Mouse (Mus musculus): ENCODE measurements around the gene Thap3.

Gene Thap3

GRCm38 (mm10) chr4:152009076-152010051 is 20.6 kb upstream of the Thap3 start:
- peak in 1 of 2 experiments; percentile 80 for DNase-seq (ENCODE audit: low spot score in 2 of 2)

GRCm38 (mm10) chr4:152008622-152009075 is 19.9 kb upstream of the Thap3 start, which contains the start of gene Klhl21:
Klhl21 (plus strand) TSS chr4:152008803.
- peak; percentile 84 to 95 for DNase-seq (ENCODE audit: low spot score in 2 of 2)

GRCm38 (mm10) chr4:152008148-152008500 is 19.3 kb upstream of the Thap3 start:
- DNase-seq (ENCODE audit: low spot score in 2 of 2) = no peak

- no peak for DNase-seq (ENCODE audit: low spot score in 2 of 2)
These were observed 18.8 kb upstream of the Thap3 start for GRCm38 (mm10) chr4:152007481-152008147.

- DNase-seq (ENCODE audit: low spot score in 2 of 2) = no peak
These were observed 18.0 kb upstream of the Thap3 start for GRCm38 (mm10) chr4:152006812-152007211.

- no peak for DNase-seq (ENCODE audit: low spot score in 2 of 2)
These were observed 17.3 kb upstream of the Thap3 start for GRCm38 (mm10) chr4:152006137-152006536.

- DNase-seq (ENCODE audit: low spot score in 2 of 2) = no peak
These were observed 13.3 kb upstream of the Thap3 start for GRCm38 (mm10) chr4:152002063-152002462.

- DNase-seq (ENCODE audit: low spot score in 2 of 2) = no peak
These were observed 12.5 kb upstream of the Thap3 start for GRCm38 (mm10) chr4:152001335-152001734.

GRCm38 (mm10) chr4:152000906-152001305 is 12.1 kb upstream of the Thap3 start:
- DNase-seq (ENCODE audit: low spot score in 2 of 2) = no peak

GRCm38 (mm10) chr4:151999481-151999880 is 10.7 kb upstream of the Thap3 start:
- no peak for DNase-seq (ENCODE audit: low spot score in 2 of 2)

- DNase-seq (ENCODE audit: low spot score in 2 of 2) = no peak
These were observed 8.9 kb upstream of the Thap3 start for GRCm38 (mm10) chr4:151997701-151998100.

GRCm38 (mm10) chr4:151996951-151997222 is 8.1 kb upstream of the Thap3 start:
- DNase-seq (ENCODE audit: low spot score in 2 of 2) = no peak

GRCm38 (mm10) chr4:151996173-151996950 is 7.6 kb upstream of the Thap3 start, which contains the start of gene Phf13:
Phf13 (minus strand) TSS chr4:151996258.
- peak; percentile 97 to 99 for DNase-seq (ENCODE audit: low spot score in 2 of 2)

- no peak for DNase-seq (ENCODE audit: low spot score in 2 of 2)
These were observed 6.8 kb upstream of the Thap3 start for GRCm38 (mm10) chr4:151995371-151996172.

GRCm38 (mm10) chr4:151994228-151995171 is 5.7 kb upstream of the Thap3 start:
- DNase-seq (ENCODE audit: low spot score in 2 of 2) = no peak

GRCm38 (mm10) chr4:151993035-151993434 is 4.2 kb upstream of the Thap3 start:
- DNase-seq (ENCODE audit: low spot score in 2 of 2) = no peak

GRCm38 (mm10) chr4:151992091-151992490 is 3.3 kb upstream of the Thap3 start:
- no peak for DNase-seq (ENCODE audit: low spot score in 2 of 2)

- no peak for DNase-seq (ENCODE audit: low spot score in 2 of 2)
These were observed 302 bp upstream of the Thap3 start for GRCm38 (mm10) chr4:151989110-151989488.

- no peak for DNase-seq (ENCODE audit: low spot score in 2 of 2)
These were observed 819 bp downstream of the Thap3 start for GRCm38 (mm10) chr4:151988014-151988341.

GRCm38 (mm10) chr4:151986650-151987049 is 2.1 kb downstream of the Thap3 start:
- DNase-seq (ENCODE audit: low spot score in 2 of 2) = no peak
